Mouse (Mus musculus): ENCODE measurements around the gene Arhgap42.

- TF ChIP-seq GATA1 (IDR thresholded peaks at IDR 0.05; ENCODE audit: low read length) (no peak), TAL1 (IDR thresholded peaks at IDR 0.05; ENCODE audit: low read length) (no peak)
These were observed 39.6 kb downstream of the Arhgap42 start for GRCm38 (mm10) chr9:9199170-9199841.
